Mouse (Mus musculus) megakaryocyte-erythroid progenitor cell, adult 5-6 weeks (primary cell): ENCODE results near the gene Fam129a. TPM values are rescaled to one million over a fixed set of nuclear protein-coding genes. Genes with fewer than 3 reads are reported as not detected.
A peak's percentile ranks its signal among the peaks of the same experiment; 100 is the strongest.

Experiments
- ATAC-seq: replicated peaks from 2 replicates; pipeline ENCODE4 v1.8.0; 2016; ENCODE audit warnings: mild to moderate bottlenecking, inconsistent platforms; ENCODE audit not compliant: severe bottlenecking, poor library complexity, low FRiP score, low TSS enrichment
- total RNA-seq, 2 experiments: library from RNA; stranded (forward) in 1 of 2; stranded (reverse) in 1 of 2; fragments of 200-1000, 215-1000 nt in 1 of 2; fragments of >200 nt in 1 of 2; fragmentation: Nextera tagmentation in 1 of 2; gene quantifications; 2 replicates each; pipeline ENCODE4 v1.2.3; 2014 to 2017

Fam129a gene
- total RNA-seq, 2 experiments from 2014 or later: 0.83 to 3.1 TPM

- no peak for ATAC-seq
Measured at GRCm38 (mm10) chr1:151619281-151619711, 48.3 kb downstream of the Fam129a start.

GRCm38 (mm10) chr1:151620730-151621129, 49.7 kb downstream of the Fam129a start:
- ATAC-seq: no peak

GRCm38 (mm10) chr1:151624442-151625226, 53.6 kb downstream of the Fam129a start:
- ATAC-seq: peak; percentile 80

- no peak for ATAC-seq
Measured at GRCm38 (mm10) chr1:151625260-151625659, 54.3 kb downstream of the Fam129a start.

GRCm38 (mm10) chr1:151625690-151626089, 54.7 kb downstream of the Fam129a start:
- ATAC-seq: no peak

- no peak for ATAC-seq
Measured at GRCm38 (mm10) chr1:151626631-151627030, 55.6 kb downstream of the Fam129a start.

GRCm38 (mm10) chr1:151627141-151627540, 56.2 kb downstream of the Fam129a start:
- no peak for ATAC-seq

GRCm38 (mm10) chr1:151629591-151630250, 58.7 kb downstream of the Fam129a start:
- no peak for ATAC-seq

- ATAC-seq: no peak
Measured at GRCm38 (mm10) chr1:151630251-151630628, 59.3 kb downstream of the Fam129a start.

- ATAC-seq: no peak
Measured at GRCm38 (mm10) chr1:151631061-151631460, 60.1 kb downstream of the Fam129a start.

GRCm38 (mm10) chr1:151631703-151632294, 60.8 kb downstream of the Fam129a start:
- ATAC-seq: no peak

- ATAC-seq: no peak
Measured at GRCm38 (mm10) chr1:151632567-151633356, 61.8 kb downstream of the Fam129a start.

- no peak for ATAC-seq
Measured at GRCm38 (mm10) chr1:151636637-151637036, 65.7 kb downstream of the Fam129a start.

- no peak for ATAC-seq
Measured at GRCm38 (mm10) chr1:151637351-151637922, 66.5 kb downstream of the Fam129a start.

- no peak for ATAC-seq
Measured at GRCm38 (mm10) chr1:151638357-151638756, 67.4 kb downstream of the Fam129a start.

GRCm38 (mm10) chr1:151638770-151639169, 67.8 kb downstream of the Fam129a start:
- ATAC-seq: no peak

GRCm38 (mm10) chr1:151646380-151646779, 75.4 kb downstream of the Fam129a start:
- no peak for ATAC-seq

- ATAC-seq: 0 out of 2 replicates have a peak, but pooled peaks have one; percentile 34
Measured at GRCm38 (mm10) chr1:151648099-151648498, 77.1 kb downstream of the Fam129a start.

GRCm38 (mm10) chr1:151657042-151657605, 86.1 kb downstream of the Fam129a start:
- no peak for ATAC-seq
